Mouse (Mus musculus) forebrain, embryonic 15.5 days (tissue): ENCODE measurements around the gene Tpi1. TPM values are rescaled to one million over a fixed set of nuclear protein-coding genes. Genes with fewer than 3 reads are reported as not detected.
"Not testable (repeated sequence)": the region's sequence is repeated elsewhere in the genome, so short reads cannot be mapped to it uniquely, and the experiment has no call there.

Experiments
- ATAC-seq: fragments of 200-750 bp; cut with Nextera tagmentation; replicated peaks from 2 replicates; pipeline ENCODE4 v1.8.0; 2017; ENCODE audit warnings: mild to moderate bottlenecking, moderate TSS enrichment, moderate library complexity
- H3K27ac ChIP-seq: fragments of 300-500 bp; sonication (generic); replicated peaks from 2 replicates; pipeline ENCODE4 v1.5.1; 2015; ENCODE audit warnings: mild to moderate bottlenecking, inconsistent platforms
- H3K27me3 ChIP-seq: fragments of 300-500 bp; sonication (generic); 2 replicates; pipeline ENCODE4 v1.6.1; 2015; ENCODE audit warnings: inconsistent platforms
- H3K36me3 ChIP-seq: fragments of 300-500 bp; sonication (generic); 2 replicates; pipeline ENCODE4 v1.6.1; 2015; ENCODE audit warnings: mild to moderate bottlenecking, inconsistent platforms
- H3K4me1 ChIP-seq: fragments of 300-500 bp; sonication (generic); 2 replicates; pipeline ENCODE4 v1.6.1; 2015; ENCODE audit warnings: inconsistent platforms
- H3K4me2 ChIP-seq: fragments of 300-500 bp; sonication (generic); replicated peaks from 2 replicates; pipeline ENCODE4 v1.6.1; 2015; ENCODE audit warnings: mild to moderate bottlenecking, inconsistent platforms
- H3K4me3 ChIP-seq: fragments of 300-500 bp; sonication (generic); 2 replicates; pipeline ENCODE4 v1.5.1; 2015; ENCODE audit warnings: mild to moderate bottlenecking, inconsistent platforms
- H3K9ac ChIP-seq: fragments of 300-500 bp; sonication (generic); replicated peaks from 2 replicates; pipeline ENCODE4 v1.6.1; 2015; ENCODE audit warnings: mild to moderate bottlenecking, inconsistent platforms
- H3K9me3 ChIP-seq: fragments of 300-500 bp; sonication (generic); 2 replicates; pipeline ENCODE4 v1.6.1; 2016; ENCODE audit warnings: inconsistent platforms
- WGBS: fragments of 180-500 bp; shearing (Covaris S2); methylation state at CpG from one replicate; pipeline ENCODE4 v1.1.7; 2015; ENCODE audit warnings: mixed read lengths; 5-methylcytosine and 5-hydroxymethylcytosine counted together
- polyA plus RNA-seq: library from polyadenylated mRNA; unstranded; fragments of >200 nt; fragmentation: Nextera tagmentation; extraction: Ambion mirVana; gene quantifications from 2 replicates; pipeline ENCODE4 v1.2.1, GENCODE M21; 2015

Tpi1 gene
- polyA plus RNA-seq, 1 experiment from 2014 or later: 352 TPM

DNA sequence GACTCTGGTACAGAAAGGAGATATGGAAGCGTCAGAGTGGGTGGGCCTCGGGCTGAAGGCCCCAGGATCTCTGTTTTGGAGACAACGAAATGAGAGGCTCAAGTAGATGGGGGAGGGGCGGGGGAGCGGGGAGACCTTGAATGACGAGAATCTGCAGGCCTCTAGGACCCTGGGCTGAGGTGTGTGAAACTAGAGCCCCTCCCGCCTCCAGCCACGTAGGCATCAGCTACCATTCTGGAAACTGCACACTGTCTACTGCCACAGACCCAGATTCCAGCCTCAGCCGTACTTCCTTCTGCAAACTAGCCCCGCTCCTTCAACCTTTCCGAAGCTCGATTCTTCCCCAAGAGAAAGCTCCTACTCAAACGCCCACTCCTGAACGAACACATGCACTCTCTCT, 42.2 kb upstream of the Tpi1 start:
- Histone ChIP-seq H3K4me1 (peaks cover 40% of the 10 kb centered on the region), H3K4me2 (peak overlapping the region; percentile 68), H3K9me3 (no peaks in the 10 kb centered on the region), H3K27ac (peak overlapping the region; percentile 99), H3K4me3 (peak overlapping the region; percentile 82), H3K9ac (peak overlapping the region; percentile 97), H3K27me3 (no peaks in the 10 kb centered on the region), H3K36me3 (peaks cover 7% of the 10 kb centered on the region; the same call in 1 of the 2 replicates)
- ATAC-seq: peak; percentile 64
- 7% methylated on average over 14 of the region's 14 CpGs for WGBS

DNA sequence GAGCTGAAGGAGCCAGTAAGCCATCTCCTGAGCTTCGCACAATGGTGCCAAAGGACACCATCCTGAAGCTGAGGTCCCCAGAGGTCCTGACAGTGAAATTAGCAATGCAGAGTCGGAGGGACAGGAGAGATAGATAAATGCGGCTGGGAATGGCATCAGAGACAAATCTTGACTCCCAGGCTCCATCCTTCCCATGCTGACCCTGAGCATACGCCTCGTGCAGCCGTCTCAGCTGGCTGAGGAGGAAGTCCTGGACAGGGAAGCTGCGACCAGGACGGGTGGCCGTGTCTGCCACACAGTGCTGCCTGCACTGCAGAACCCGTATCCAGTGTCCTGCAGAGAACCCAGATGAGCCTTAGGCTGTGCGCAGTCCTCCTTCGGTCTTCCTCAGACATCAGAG, 40.6 kb upstream of the Tpi1 start:
- Histone ChIP-seq H3K27me3 (no peaks in the 10 kb centered on the region), H3K4me3 (no peak overlapping the region), H3K27ac (no peak overlapping the region), H3K4me2 (no peak overlapping the region), H3K9me3 (no peaks in the 10 kb centered on the region), H3K36me3 (peaks cover 14% of the 10 kb centered on the region; the same call in 1 of the 2 replicates), H3K9ac (no peak overlapping the region), H3K4me1 (peaks cover 24% of the 10 kb centered on the region)
- 82% methylated on average over 12 of the region's 12 CpGs for WGBS
- ATAC-seq: no peak

DNA sequence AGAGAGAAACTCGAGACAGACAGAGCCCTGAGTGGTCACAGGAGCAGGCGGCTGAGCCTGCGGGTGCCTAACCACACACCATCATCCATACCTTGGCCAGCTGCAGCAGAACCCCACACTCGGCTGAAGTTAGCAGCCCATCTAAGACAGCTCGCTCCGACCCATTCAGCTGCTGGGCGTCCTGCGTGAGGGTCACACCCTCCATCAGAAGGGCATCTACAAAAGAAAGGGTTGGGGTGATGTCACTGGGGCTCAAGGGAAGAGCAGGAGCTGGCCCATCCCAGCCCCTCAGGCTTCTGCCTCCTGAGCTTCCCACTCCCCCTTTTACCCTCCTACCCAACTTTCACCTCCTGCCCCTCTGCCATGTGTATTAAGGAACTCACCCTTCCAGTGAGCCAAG, 36.4 kb upstream of the Tpi1 start:
- ATAC-seq: no peak
- Histone ChIP-seq H3K4me3 (no peak overlapping the region), H3K4me1 (peaks cover 3% of the 10 kb centered on the region; the same call in 1 of the 2 replicates), H3K27me3 (no peaks in the 10 kb centered on the region), H3K9ac (no peak overlapping the region), H3K27ac (no peak overlapping the region), H3K9me3 (no peaks in the 10 kb centered on the region), H3K36me3 (peaks cover 14% of the 10 kb centered on the region; the same call in 1 of the 2 replicates), H3K4me2 (no peak overlapping the region)
- 65% methylated on average over 8 of the region's 8 CpGs for WGBS

DNA sequence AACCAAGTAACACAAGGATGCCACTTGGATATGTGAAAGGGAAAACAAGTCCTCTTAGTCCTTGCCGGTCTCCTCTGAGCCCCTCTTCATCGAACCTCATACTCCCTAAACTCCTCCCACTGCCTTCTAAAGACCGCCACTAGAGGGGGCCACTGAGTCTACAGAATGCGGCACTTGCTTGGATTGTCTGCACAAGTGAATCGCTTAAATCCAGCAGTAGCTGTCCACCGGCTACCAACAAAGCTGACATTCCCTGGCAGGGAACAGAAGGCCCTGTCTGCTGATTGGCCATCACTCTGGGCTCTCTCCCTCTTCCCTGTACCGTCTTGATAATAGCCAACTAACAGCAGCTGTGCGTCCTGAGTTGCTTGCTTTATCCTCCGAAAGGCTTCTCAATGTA, 33.2 kb upstream of the Tpi1 start:
- no peak overlapping the region for H3K9ac ChIP-seq
- ATAC-seq: peak; percentile 87
- 2% methylated on average over 9 of the region's 9 CpGs for WGBS

DNA sequence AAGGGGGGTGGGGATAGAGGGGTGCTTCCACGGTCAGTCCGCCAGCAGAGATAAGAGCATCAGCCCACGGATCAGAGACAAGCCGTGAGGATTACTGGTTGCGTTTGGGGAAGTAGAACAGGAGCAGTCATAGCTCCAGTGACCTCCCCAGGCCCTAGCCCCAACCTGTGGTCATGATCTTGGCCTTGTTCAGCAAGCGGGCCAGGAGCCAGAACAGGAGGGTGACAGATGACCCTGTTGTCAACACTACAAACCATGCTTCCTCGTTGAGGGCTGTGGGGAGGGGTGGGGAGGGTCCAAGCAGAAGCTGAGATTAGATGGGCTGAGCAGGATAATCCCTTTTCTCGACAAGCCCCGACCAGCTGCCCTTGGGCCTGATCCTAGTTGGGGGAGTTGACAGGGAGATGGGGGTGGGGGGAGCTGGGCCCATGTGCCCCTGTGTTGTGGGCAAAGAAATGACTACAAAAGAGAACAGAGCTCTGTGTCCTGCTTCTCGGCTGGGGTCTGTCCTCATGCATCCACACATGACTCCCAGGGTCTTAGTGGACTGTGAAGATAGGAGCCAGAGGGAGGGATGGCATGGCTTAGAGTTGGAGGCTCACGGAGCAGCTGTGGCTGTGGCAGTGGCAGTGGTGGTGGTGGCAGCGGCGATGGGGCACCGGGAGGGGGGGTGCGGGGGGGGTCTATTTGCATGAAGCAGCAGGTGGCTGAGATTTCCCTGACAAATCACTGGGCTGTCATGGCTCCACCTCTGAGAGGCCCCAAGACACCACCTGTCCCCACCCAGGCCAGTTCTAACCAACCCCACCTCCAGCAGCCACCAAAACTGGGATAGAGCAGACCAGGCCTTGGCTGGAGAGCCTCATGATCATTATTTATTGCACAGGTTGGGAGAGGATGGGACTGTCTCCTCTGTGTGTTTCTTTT, 26.4 kb upstream of the Tpi1 start, which contains the start of gene Gnb3:
TSS of gene Gnb3 (minus strand) at position 35 of the 927 bp plus-strand sequence.
- WGBS: 28% methylated on average over 15 of the region's 15 CpGs
- no peak within 1 kb of the TSS for H3K4me3 ChIP-seq
- H3K4me2 ChIP-seq: no peak within 1 kb of the TSS
- H3K4me1 ChIP-seq: peaks cover 6% of the 10 kb centered on the region; the same call in 1 of the 2 replicates
- H3K27me3 ChIP-seq: no peaks in the 10 kb centered on the region
- no peak within 1 kb of the TSS for H3K27ac ChIP-seq
- H3K36me3 ChIP-seq: peaks cover 10% of the 10 kb centered on the region; the same call in 1 of the 2 replicates
- H3K9ac ChIP-seq: 0 out of 2 replicates have a peak within 1 kb of the TSS, but pooled peaks have one; percentile 10
- no peak for ATAC-seq
- H3K9me3 ChIP-seq: no peaks in the 10 kb centered on the region

More for the DNA sequence above, 33.2 kb upstream of the Tpi1 start:
- H3K4me1 ChIP-seq: peaks cover 3% of the 10 kb centered on the region; the same call in 1 of the 2 replicates
- H3K4me2 ChIP-seq: no peak overlapping the region
- no peak overlapping the region for H3K4me3 ChIP-seq
- H3K36me3 ChIP-seq: peaks cover 20% of the 10 kb centered on the region; the same call in 1 of the 2 replicates
- H3K9me3 ChIP-seq: no peaks in the 10 kb centered on the region
- H3K27me3 ChIP-seq: no peaks in the 10 kb centered on the region
- peak overlapping the region; percentile 12 for H3K27ac ChIP-seq

DNA sequence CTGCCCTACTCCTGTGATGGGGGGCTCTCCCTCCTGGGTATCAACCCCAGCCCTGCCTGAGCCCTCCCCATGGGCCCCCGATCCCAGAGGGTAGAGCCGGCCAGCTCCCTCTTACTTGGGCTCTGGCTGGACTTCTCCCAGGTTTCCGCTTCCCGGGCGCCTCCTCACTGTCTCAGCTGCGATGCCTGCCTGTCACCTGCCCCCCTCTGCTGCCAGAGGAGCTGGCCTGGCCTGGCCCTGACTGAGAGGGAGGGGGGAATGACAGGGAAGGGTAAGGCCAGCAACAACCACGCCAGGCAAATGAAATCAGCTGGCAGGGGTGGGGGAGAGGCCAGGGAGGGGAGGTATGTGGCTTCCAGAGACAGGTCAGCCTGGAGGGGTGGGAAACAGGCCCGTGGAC, 25.7 kb upstream of the Tpi1 start:
- 19% methylated on average over 8 of the region's 8 CpGs for WGBS
- no peak overlapping the region for H3K27ac ChIP-seq
- H3K9ac ChIP-seq: 0 out of 2 replicates have a peak overlapping the region, but pooled peaks have one; percentile 10
- no peak overlapping the region for H3K4me3 ChIP-seq
- H3K36me3 ChIP-seq: peaks cover 9% of the 10 kb centered on the region; the same call in 1 of the 2 replicates
- H3K9me3 ChIP-seq: no peaks in the 10 kb centered on the region
- H3K4me1 ChIP-seq: peaks cover 6% of the 10 kb centered on the region; the same call in 1 of the 2 replicates
- no peak for ATAC-seq
- H3K27me3 ChIP-seq: no peaks in the 10 kb centered on the region
- no peak overlapping the region for H3K4me2 ChIP-seq

DNA sequence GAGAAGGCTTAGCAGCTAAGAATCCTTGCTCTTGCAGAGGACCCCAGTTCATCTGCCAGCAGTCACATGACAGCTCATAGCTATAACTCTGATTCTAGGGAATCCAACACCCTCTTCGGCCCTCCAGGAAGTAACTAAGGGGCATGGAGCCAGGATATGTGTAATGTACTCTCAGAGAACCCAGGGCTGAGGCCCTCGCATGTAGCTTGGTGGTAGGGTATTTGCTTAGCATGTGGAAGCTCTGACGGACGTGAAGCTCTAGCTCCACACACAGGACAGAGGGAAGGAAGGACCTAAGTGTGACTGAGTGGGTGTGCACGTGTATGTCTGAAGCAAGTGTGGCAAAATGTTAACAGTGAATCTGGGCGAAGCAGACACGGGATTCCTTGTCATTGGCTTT, 22.3 kb upstream of the Tpi1 start:
- Histone ChIP-seq H3K27ac (no peak overlapping the region), H3K27me3 (no peaks in the 10 kb centered on the region), H3K4me3 (no peak overlapping the region), H3K4me1 (peaks cover 18% of the 10 kb centered on the region; the same call in 1 of the 2 replicates), H3K4me2 (no peak overlapping the region), H3K9ac (no peak overlapping the region), H3K36me3 (peaks cover 6% of the 10 kb centered on the region; the same call in 1 of the 2 replicates), H3K9me3 (no peaks in the 10 kb centered on the region)
- WGBS: 79% methylated on average over 7 of the region's 7 CpGs
- ATAC-seq: no peak

DNA sequence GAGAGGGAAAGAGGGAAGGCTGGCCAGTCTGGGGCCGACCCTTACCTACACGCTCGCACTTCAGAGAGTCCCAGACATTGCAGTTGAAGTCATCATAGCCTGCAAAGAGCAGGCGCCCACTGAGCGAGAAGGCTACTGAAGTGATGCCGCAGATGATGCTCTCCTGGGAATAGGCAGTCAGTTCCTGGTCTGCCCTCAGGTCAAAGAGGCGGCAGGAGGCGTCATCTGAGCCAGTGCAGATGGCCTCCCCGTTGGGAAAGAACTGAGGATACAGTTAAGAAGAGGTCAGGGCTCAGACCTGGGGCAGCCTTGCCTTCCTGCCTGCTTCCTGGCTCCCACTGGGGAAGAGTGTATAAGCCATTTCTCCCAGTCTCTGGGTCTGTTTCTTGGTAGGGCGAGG, 21.4 kb upstream of the Tpi1 start:
- Histone ChIP-seq H3K27me3 (no peaks in the 10 kb centered on the region), H3K4me3 (no peak overlapping the region), H3K4me2 (no peak overlapping the region), H3K9ac (no peak overlapping the region), H3K4me1 (peaks cover 27% of the 10 kb centered on the region), H3K9me3 (no peaks in the 10 kb centered on the region), H3K36me3 (peaks cover 6% of the 10 kb centered on the region; the same call in 1 of the 2 replicates), H3K27ac (no peak overlapping the region)
- ATAC-seq: no peak
- 69% methylated on average over 10 of the region's 10 CpGs for WGBS

DNA sequence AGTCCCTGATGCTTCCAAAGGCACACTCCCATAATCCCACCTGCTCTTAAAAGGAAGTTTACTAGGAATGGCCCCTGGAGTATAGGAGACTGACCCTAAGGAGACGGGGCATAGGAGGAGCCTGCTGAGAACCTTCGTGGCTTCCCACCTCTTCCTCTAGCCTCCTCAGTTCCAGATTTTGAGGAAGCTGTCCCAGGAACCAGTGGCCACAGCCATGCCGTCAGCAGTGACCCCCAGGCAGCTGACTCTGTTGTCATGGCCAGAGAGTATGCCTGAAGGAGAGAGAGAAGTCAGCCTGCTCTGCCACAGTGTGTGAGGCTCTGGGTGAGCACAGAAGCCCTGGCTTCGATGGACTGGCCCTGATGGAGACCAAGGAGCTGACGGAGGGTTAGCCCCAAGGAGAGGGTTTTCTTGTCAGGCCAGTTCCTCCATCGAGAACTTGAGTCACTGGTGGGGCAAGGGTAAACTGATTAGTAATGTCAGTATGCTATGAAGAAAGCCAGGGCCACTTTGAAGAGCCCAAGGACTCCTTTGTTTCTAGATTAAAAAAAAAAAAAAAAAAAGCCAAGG, 20.5 kb upstream of the Tpi1 start:
- no peak overlapping the region for H3K4me3 ChIP-seq
- H3K27ac ChIP-seq: no peak overlapping the region
- H3K4me1 ChIP-seq: peaks cover 27% of the 10 kb centered on the region
- H3K4me2 ChIP-seq: no peak overlapping the region
- 86% methylated on average over 6 of the region's 6 CpGs for WGBS
- H3K27me3 ChIP-seq: no peaks in the 10 kb centered on the region
- peaks cover 6% of the 10 kb centered on the region; the same call in 1 of the 2 replicates for H3K36me3 ChIP-seq
- H3K9ac ChIP-seq: no peak overlapping the region
- no peaks in the 10 kb centered on the region for H3K9me3 ChIP-seq
- no peak for ATAC-seq

DNA sequence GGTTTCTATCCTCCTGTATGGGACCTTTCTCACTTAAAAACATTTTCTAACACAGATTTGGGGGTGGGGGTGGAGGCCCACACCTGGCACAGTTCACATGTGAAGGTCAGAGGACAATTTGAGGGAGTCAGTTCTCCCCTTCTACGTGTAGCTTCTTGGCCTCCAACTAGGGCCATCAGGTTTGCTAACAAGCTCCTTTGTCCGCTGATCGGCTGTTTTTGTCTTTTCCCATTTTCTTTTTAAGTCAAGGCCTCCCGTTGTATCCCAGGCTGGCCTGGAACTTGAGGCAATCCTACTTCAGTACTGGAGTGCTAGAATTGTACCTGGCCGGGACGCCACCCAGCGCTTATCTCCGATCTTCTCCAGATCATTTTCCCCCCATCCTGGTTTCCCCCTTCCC, 17.6 kb upstream of the Tpi1 start:
- Histone ChIP-seq H3K9ac (no peak overlapping the region), H3K4me3 (no peak overlapping the region; the same call in 1 of the 2 replicates), H3K36me3 (peaks cover 6% of the 10 kb centered on the region; the same call in 1 of the 2 replicates), H3K4me1 (peaks cover 37% of the 10 kb centered on the region), H3K27me3 (no peaks in the 10 kb centered on the region), H3K9me3 (no peaks in the 10 kb centered on the region), H3K4me2 (no peak overlapping the region; the same call in 1 of the 2 replicates), H3K27ac (no peak overlapping the region)
- 87% methylated on average over 8 of the region's 8 CpGs for WGBS
- no peak for ATAC-seq

DNA sequence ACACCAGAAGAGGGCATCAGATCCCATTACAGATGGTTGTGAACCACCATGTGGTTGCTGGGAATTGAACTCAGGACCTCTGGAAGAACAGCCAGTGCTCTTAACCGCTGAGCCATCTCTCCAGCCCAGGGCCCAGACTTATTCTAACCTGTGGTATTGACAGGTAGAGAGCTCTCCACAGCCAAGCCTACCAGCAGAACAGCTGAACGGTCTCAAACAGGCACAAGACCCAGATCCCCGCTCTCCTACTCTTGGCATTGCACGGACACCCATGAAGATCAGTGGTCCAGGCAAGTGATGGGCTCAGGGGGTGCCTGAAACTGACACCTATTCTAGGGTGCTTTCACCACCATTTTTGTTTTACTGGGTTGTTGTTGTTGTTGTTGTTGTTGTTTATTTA, 17.1 kb upstream of the Tpi1 start:
- H3K9ac ChIP-seq: 0 out of 2 replicates have a peak overlapping the region, but pooled peaks have one; percentile 22
- H3K9me3 ChIP-seq, H3K27ac ChIP-seq, H3K27me3 ChIP-seq, ATAC-seq, H3K36me3 ChIP-seq: not testable (repeated sequence)
- H3K4me1 ChIP-seq: peaks cover 37% of the 10 kb centered on the region
- H3K4me3 ChIP-seq: peak overlapping the region; percentile 68
- peak overlapping the region; percentile 74 for H3K4me2 ChIP-seq
- 87% methylated on average over 4 of the region's 4 CpGs for WGBS
